Mouse (Mus musculus) heart, adult 2 months (tissue): Measurements from ENCODE around the gene Irf3. TPM values are rescaled to one million over a fixed set of nuclear protein-coding genes. Genes with fewer than 3 reads are reported as not detected.

Experiments
- DNase-seq, 2 experiments: peaks; one replicate each; pipeline ENCODE4 v3.0.0; 2021
- H3K27ac ChIP-seq: fragments of 200-600 bp; 2 replicates; pipeline ENCODE4 v1.8.1; 2022
- H3K27me3 ChIP-seq: fragments of 200-500 bp; 2 replicates; pipeline ENCODE4 v1.6.1; 2012; ENCODE audit warnings: mild to moderate bottlenecking, low read length, inconsistent platforms, mixed read lengths; ENCODE audit not compliant: control insufficient read depth, insufficient read depth
- H3K36me3 ChIP-seq: fragments of 200-500 bp; 2 replicates; pipeline ENCODE4 v1.6.1; 2012; ENCODE audit warnings: low read length, inconsistent platforms; ENCODE audit not compliant: control insufficient read depth, insufficient read depth
- H3K4me1 ChIP-seq: fragments of 200-500 bp; 2 replicates; pipeline ENCODE4 v1.6.1; 2011; ENCODE audit warnings: low read length; ENCODE audit not compliant: control insufficient read depth, insufficient read depth
- H3K4me3 ChIP-seq: fragments of 200-600 bp; 2 replicates; pipeline ENCODE4 v1.8.1; 2022
- H3K79me2 ChIP-seq: fragments of 200-500 bp; replicated peaks from 2 replicates; pipeline ENCODE4 v1.6.1; 2012; ENCODE audit warnings: mild to moderate bottlenecking, inconsistent platforms, low read length, moderate library complexity, mixed read lengths; ENCODE audit not compliant: control insufficient read depth, insufficient read depth
- H3K9ac ChIP-seq: fragments of 200-500 bp; 2 replicates; pipeline ENCODE4 v1.6.1; 2012; ENCODE audit warnings: low read depth, mild to moderate bottlenecking, control low read depth, inconsistent platforms, low read length, mixed read lengths
- CTCF ChIP-seq: fragments of 200-600 bp; IDR thresholded peaks from 2 replicates; pipeline ENCODE4 v1.8.1; 2022; ENCODE audit warnings: antibody characterized with exemption, mild to moderate bottlenecking, moderate library complexity
- EP300 ChIP-seq: fragments of 200-500 bp; IDR thresholded peaks from 2 replicates; pipeline ENCODE4 v1.6.1; 2011; ENCODE audit warnings: low read depth, low read length, control low read depth; ENCODE audit not compliant: insufficient read depth
- POLR2A ChIP-seq: fragments of 200-500 bp; IDR thresholded peaks from 2 replicates; pipeline ENCODE4 v1.6.1; 2011; ENCODE audit warnings: mild to moderate bottlenecking, low read depth, low read length, control low read depth; ENCODE audit not compliant: insufficient read depth
- WGBS: fragments of 180-500 bp; shearing (Covaris S2); methylation state at CpG from one replicate; pipeline ENCODE4 v1.1.7; 2018; 5-methylcytosine and 5-hydroxymethylcytosine counted together
- intact Hi-C: fragments of 180-260 bp; cut with DNase I; formaldehyde crosslinking; loops from one replicate; pipeline ENCODE4 v1.15.1; 2025
- polyA plus RNA-seq: library from polyadenylated mRNA; depleted of rRNA; stranded (reverse); fragments of >200 nt; gene quantifications from 2 replicates; pipeline ENCODE4 v1.2.3, GENCODE M21; 2012
- total RNA-seq, 2 experiments: library from RNA; stranded (reverse); gene quantifications; 2 replicates each; pipeline ENCODE4 v1.2.3; 2021

Irf3 gene
- total and polyA plus RNA-seq, 3 experiments, result 24.4 to 55.6 (median 26.0) TPM

DNA sequence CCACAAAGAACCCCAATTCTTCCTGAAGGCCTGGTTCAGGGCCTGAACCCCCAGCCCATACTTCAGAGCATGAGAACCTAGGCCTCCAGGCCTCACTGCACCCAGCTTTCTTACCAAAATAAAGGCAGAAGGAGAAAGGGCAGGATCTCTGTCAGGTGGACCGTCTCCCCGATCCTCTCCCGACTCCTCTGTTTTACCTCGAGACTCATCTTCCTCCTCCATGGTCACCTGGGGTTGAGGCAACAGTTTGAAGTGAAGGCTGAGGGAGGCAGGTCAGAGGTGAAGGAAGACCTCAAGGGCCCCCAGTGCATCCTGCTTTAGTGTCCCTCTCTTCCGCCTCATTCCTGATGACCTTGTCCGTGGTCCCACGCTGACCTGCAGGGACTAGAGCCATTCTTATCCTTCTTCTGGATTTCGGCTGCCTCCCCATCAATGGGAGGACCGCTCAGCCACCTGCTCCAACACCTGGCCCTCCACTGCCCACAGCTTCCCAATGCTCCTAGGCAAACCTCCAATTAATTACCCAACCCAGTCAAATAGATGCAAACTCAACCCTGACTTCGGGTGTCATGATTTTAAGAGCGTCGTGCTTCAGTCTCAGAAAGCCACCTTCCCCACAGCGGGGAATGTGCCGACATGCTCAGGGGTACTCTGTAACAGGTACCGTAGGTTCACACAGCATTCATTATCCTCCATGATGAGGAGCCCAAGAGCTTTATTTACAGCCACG lies 16.1 kb downstream of the Irf3 start:
- no peak for DNase-seq
- Histone ChIP-seq H3K36me3 (no peaks in the 10 kb centered on the region), H3K27ac (no peak overlapping the region), H3K27me3 (no peaks in the 10 kb centered on the region), H3K4me1 (0 out of 2 replicates have a peak, but pooled peaks cover 1% of the 10 kb centered on the region), H3K9ac (no peak overlapping the region), H3K4me3 (no peak overlapping the region), H3K79me2 (peaks cover 1% of the 10 kb centered on the region; the same call in 1 of the 2 replicates)
- no peak for TF ChIP-seq EP300
- TF ChIP-seq POLR2A, result no peak
- TF ChIP-seq CTCF, result no peak
- WGBS, result 89% methylated on average over 16 of the region's 16 CpGs
- intact Hi-C loops, result no loop called here

DNA sequence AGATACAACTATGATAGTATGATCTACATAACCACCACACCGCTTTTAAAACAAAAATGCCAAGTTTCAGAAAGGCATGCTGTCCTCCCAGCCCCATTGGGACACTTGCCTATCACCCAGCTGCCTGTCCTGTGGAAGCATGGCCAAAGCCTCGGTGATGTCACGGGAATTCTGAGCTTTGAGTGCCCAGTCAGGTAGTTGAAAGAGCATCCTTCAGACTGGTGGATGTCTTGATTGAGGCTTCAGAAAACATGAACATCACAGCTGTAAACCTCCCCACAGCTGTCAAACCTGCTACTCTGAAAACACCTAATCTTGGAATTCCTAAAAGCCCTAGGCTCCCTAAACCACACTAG lies 16.6 kb downstream of the Irf3 start:
- no peak overlapping the region for H3K4me3 ChIP-seq
- WGBS, result 75% methylated on average over 3 of the region's 3 CpGs
- intact Hi-C loops, result no loop called here

DNA sequence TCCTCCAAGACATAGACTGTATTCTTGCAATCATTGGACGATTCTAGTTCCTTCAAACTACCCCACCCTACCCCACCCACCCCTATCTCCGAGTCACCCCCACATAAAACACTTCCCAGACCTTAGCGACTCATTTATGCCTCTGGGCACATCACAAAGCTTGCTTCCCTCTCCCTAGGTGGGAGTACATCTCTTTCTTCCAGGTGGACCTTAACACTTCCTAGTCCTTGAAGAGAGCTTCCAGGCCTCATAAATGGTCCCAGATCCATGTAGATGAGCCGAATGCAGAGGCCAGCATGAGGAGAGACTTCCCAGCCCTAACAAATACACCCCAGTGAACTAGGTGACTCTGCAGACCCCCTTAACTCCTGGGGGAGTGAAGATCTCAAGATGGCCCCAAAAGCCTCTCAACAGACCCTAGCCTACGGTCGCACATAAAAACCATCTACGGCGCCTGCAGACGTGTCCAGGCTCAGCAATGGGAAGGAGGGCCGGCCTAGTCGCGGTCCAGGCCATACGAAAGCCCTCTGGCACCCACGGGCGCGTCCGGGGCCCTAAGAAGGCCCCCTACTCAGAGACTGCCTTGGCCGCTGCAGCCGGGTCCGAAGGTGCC lies 18.0 kb downstream of the Irf3 start:
- peak overlapping the region; percentile 83 for H3K27ac ChIP-seq
- WGBS, result under 1% methylated on average over 20 of the region's 20 CpGs
- H3K79me2 ChIP-seq, result peaks cover 1% of the 10 kb centered on the region; the same call in 1 of the 2 replicates
- H3K36me3 ChIP-seq, result no peaks in the 10 kb centered on the region
- peak overlapping the region; percentile 88 for H3K9ac ChIP-seq
- H3K4me1 ChIP-seq, result peaks cover 8% of the 10 kb centered on the region
- intact Hi-C loops, result loop anchor here (1.0 to 5.0 kb wide), 2 partner anchors 18 to 107 kb away; partner anchors contain the start of genes Irf3 and Rps11
- peak overlapping the region; percentile 95 for H3K4me3 ChIP-seq
- no peaks in the 10 kb centered on the region for H3K27me3 ChIP-seq
- no peak for DNase-seq
- TF ChIP-seq POLR2A, result no peak
- no peak for TF ChIP-seq CTCF
- TF ChIP-seq EP300, result no peak

More for the DNA sequence above, 16.6 kb downstream of the Irf3 start:
- Histone ChIP-seq H3K4me1 (0 out of 2 replicates have a peak, but pooled peaks cover 1% of the 10 kb centered on the region), H3K79me2 (peaks cover 1% of the 10 kb centered on the region; the same call in 1 of the 2 replicates), H3K27ac (no peak overlapping the region), H3K9ac (no peak overlapping the region), H3K27me3 (no peaks in the 10 kb centered on the region), H3K36me3 (no peaks in the 10 kb centered on the region)
- no peak for DNase-seq
- no peak for TF ChIP-seq CTCF
- TF ChIP-seq POLR2A, result no peak
- TF ChIP-seq EP300, result no peak

DNA sequence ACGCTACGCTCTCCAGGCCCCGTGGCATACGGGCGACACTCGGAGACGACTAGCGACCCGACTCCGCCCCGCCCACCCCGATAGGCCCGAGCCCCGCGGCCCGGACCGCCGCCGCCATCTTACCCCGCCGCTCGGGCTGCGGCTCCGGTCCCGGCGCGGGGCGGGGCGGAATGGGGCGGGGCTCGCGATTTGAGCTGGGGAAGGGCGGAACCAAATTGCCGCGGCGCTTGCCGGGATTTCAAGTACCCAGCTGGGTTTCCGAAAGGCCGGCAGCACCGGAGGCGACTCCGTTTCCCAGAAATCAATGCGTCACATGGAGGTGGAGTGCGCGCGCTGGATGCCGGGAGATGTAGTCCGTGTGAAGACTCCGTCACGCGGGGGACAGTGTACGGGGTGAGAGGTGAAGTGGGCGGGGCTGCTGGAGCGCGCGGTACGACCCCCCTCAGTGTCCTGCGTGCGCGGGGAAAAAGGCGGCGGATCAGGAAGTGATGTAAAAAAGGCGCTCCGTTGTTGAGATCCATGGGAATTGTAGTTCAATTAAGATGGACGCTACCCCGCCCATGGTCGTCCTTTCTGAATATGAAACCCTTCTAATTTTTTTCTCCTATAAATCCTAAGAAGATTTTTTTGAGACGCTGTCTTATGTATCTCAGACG lies 18.6 kb downstream of the Irf3 start, which contains the start of gene Scaf1:
Gene Scaf1, minus strand, starts transcription at position 407 of the 656 bp plus-strand sequence.
- H3K27ac ChIP-seq, result peak within 1 kb of the TSS; percentile 100
- peaks cover 8% of the 10 kb centered on the region for H3K4me1 ChIP-seq
- 1% methylated on average over 69 of the region's 69 CpGs for WGBS
- H3K27me3 ChIP-seq, result no peaks in the 10 kb centered on the region
- peaks cover 1% of the 10 kb centered on the region; the same call in 1 of the 2 replicates for H3K79me2 ChIP-seq
- H3K9ac ChIP-seq, result peak within 1 kb of the TSS; percentile 88
- H3K4me3 ChIP-seq, result peak within 1 kb of the TSS; percentile 95
- DNase-seq, result peak; percentile 98 to 100
- intact Hi-C loops, result loop anchor here (1.0 to 5.0 kb wide), 2 partner anchors 19 to 106 kb away; partner anchors contain the start of genes Irf3 and Rps11
- H3K36me3 ChIP-seq, result no peaks in the 10 kb centered on the region
- peak; percentile 86 for TF ChIP-seq EP300
- TF ChIP-seq CTCF, result no peak
- TF ChIP-seq POLR2A, result 0 out of 2 replicates have a peak, but pooled peaks have one; percentile 49

DNA sequence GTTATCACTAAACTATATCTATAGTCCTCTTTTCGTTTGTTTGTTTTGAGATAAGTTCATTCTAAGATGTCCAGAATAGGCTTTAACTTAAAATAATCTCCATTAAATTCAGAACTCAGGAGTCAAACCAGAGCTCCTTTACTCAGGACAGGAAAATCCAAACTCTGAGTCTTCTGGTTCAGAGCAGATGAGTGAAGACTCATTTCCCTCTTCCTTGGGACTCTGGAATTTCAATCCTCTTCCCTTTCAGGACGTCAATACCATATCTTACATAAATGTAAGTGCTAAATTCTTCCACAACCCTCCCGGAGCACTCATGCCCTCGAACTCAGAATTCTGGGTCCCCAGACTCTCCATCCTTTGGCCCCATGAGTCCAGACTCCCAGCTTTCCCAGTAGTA lies 19.3 kb downstream of the Irf3 start:
- peaks cover 8% of the 10 kb centered on the region for H3K4me1 ChIP-seq
- H3K36me3 ChIP-seq, result no peaks in the 10 kb centered on the region
- peak overlapping the region; percentile 100 for H3K27ac ChIP-seq
- peak overlapping the region; percentile 53 for H3K4me3 ChIP-seq
- peaks cover 1% of the 10 kb centered on the region; the same call in 1 of the 2 replicates for H3K79me2 ChIP-seq
- intact Hi-C loops, result loop anchor here (1.0 to 5.0 kb wide), 2 partner anchors 37 to 106 kb away; partner anchors contain the start of gene Rps11
- peak overlapping the region; percentile 77 for H3K9ac ChIP-seq
- no peak for DNase-seq
- no peaks in the 10 kb centered on the region for H3K27me3 ChIP-seq
- WGBS, result under 1% methylated on average over 4 of the region's 4 CpGs
- no peak for TF ChIP-seq CTCF
- TF ChIP-seq EP300, result no peak
- TF ChIP-seq POLR2A, result no peak
